Mouse (Mus musculus) testis, adult 2 months (tissue): ENCODE data around the gene Nxph3. TPM values are rescaled to one million over a fixed set of nuclear protein-coding genes. Genes with fewer than 3 reads are reported as not detected.

Experiments
- H3K27ac ChIP-seq: fragments of 200-500 bp; 2 replicates; pipeline ENCODE4 v1.5.1; 2012; ENCODE audit warnings: low read depth, low read length; ENCODE audit not compliant: control insufficient read depth, insufficient read depth
- H3K27me3 ChIP-seq: fragments of 200-500 bp; 2 replicates; pipeline ENCODE4 v1.6.1; 2012; ENCODE audit warnings: mild to moderate bottlenecking, low read length, moderate library complexity; ENCODE audit not compliant: control insufficient read depth, insufficient read depth
- H3K36me3 ChIP-seq: fragments of 200-500 bp; 2 replicates; pipeline ENCODE4 v1.6.1; 2012; ENCODE audit warnings: mild to moderate bottlenecking, low read length; ENCODE audit not compliant: control insufficient read depth, insufficient read depth
- H3K4me1 ChIP-seq: fragments of 200-500 bp; 2 replicates; pipeline ENCODE4 v1.6.1; 2012; ENCODE audit warnings: low read length; ENCODE audit not compliant: control insufficient read depth, insufficient read depth
- H3K4me3 ChIP-seq: fragments of 200-500 bp; 2 replicates; pipeline ENCODE4 v1.5.1; 2012; ENCODE audit warnings: low read depth, mild to moderate bottlenecking, low read length, moderate library complexity, mixed read lengths; ENCODE audit not compliant: control insufficient read depth
- CTCF ChIP-seq: fragments of 200-500 bp; IDR thresholded peaks from 2 replicates; pipeline ENCODE4 v1.5.1; 2012; ENCODE audit warnings: low read depth, mild to moderate bottlenecking, inconsistent platforms, low read length, moderate library complexity; ENCODE audit not compliant: control insufficient read depth, insufficient read depth, insufficient replicate concordance
- POLR2A ChIP-seq: fragments of 200-500 bp; IDR thresholded peaks from 2 replicates; pipeline ENCODE4 v1.6.1; 2012; ENCODE audit warnings: low read depth, mild to moderate bottlenecking, inconsistent platforms, low read length, moderate library complexity; ENCODE audit not compliant: control insufficient read depth
- polyA plus RNA-seq: library from polyadenylated mRNA; depleted of rRNA; stranded (reverse); fragments of >200 nt; gene quantifications from 2 replicates; pipeline ENCODE4 v1.2.3, GENCODE M21; 2012; rRNA removed

Gene Nxph3
- 1.9 and 2.0 TPM in 2 replicates for polyA plus RNA-seq

GRCm38 (mm10) chr11:95514298-95514861 is at the start of gene Nxph3:
Nxph3 (minus strand) TSS chr11:95514570.
- Histone ChIP-seq H3K4me3 (peak within 1 kb of the TSS; percentile 71), H3K36me3 (no peaks in the 10 kb centered on the region), H3K27me3 (no peaks in the 10 kb centered on the region; the same call in 1 of the 2 replicates), H3K4me1 (peaks cover 8% of the 10 kb centered on the region), H3K27ac (no peak within 1 kb of the TSS; the same call in 1 of the 2 replicates)
- no peak for TF ChIP-seq POLR2A
- peak; percentile 56; the same call in 1 of the 2 replicates for TF ChIP-seq CTCF

GRCm38 (mm10) chr11:95563849-95564248 is 49.5 kb upstream of the Nxph3 start:
- no peak overlapping the region for H3K4me3 ChIP-seq
- peak; percentile 27; the same call in 1 of the 2 replicates for TF ChIP-seq CTCF
- no peak for TF ChIP-seq POLR2A
- no peaks in the 10 kb centered on the region for H3K36me3 ChIP-seq
- no peak overlapping the region for H3K27ac ChIP-seq
- H3K27me3 ChIP-seq, result no peaks in the 10 kb centered on the region
- H3K4me1 ChIP-seq, result no peaks in the 10 kb centered on the region

- H3K27ac ChIP-seq, result no peak overlapping the region
- H3K4me1 ChIP-seq, result no peaks in the 10 kb centered on the region
- no peaks in the 10 kb centered on the region for H3K36me3 ChIP-seq
- TF ChIP-seq CTCF (no peak), POLR2A (no peak)
- H3K4me3 ChIP-seq, result no peak overlapping the region
- H3K27me3 ChIP-seq, result no peaks in the 10 kb centered on the region
Measured at GRCm38 (mm10) chr11:95560773-95561172, 46.4 kb upstream of the Nxph3 start.

- Histone ChIP-seq H3K27me3 (no peaks in the 10 kb centered on the region), H3K4me1 (no peaks in the 10 kb centered on the region), H3K4me3 (no peak overlapping the region), H3K27ac (no peak overlapping the region), H3K36me3 (no peaks in the 10 kb centered on the region)
- TF ChIP-seq POLR2A (no peak), CTCF (no peak)
Measured at GRCm38 (mm10) chr11:95559761-95560160, 45.4 kb upstream of the Nxph3 start.

GRCm38 (mm10) chr11:95557719-95558118 is 43.3 kb upstream of the Nxph3 start:
- H3K36me3 ChIP-seq, result no peaks in the 10 kb centered on the region
- no peak for TF ChIP-seq POLR2A
- no peak for TF ChIP-seq CTCF
- H3K4me1 ChIP-seq, result no peaks in the 10 kb centered on the region
- H3K27me3 ChIP-seq, result no peaks in the 10 kb centered on the region
- H3K4me3 ChIP-seq, result no peak overlapping the region
- H3K27ac ChIP-seq, result no peak overlapping the region

GRCm38 (mm10) chr11:95557032-95557431 is 42.7 kb upstream of the Nxph3 start:
- TF ChIP-seq CTCF, result no peak
- no peak for TF ChIP-seq POLR2A
- Histone ChIP-seq H3K36me3 (no peaks in the 10 kb centered on the region), H3K4me1 (no peaks in the 10 kb centered on the region), H3K4me3 (no peak overlapping the region), H3K27ac (no peak overlapping the region), H3K27me3 (no peaks in the 10 kb centered on the region)

- Histone ChIP-seq H3K36me3 (no peaks in the 10 kb centered on the region), H3K27me3 (no peaks in the 10 kb centered on the region), H3K4me3 (no peak overlapping the region), H3K27ac (no peak overlapping the region), H3K4me1 (no peaks in the 10 kb centered on the region)
- TF ChIP-seq POLR2A (no peak), CTCF (no peak)
Measured at GRCm38 (mm10) chr11:95555279-95555678, 40.9 kb upstream of the Nxph3 start.
